Mouse (Mus musculus) gastrocnemius, postnatal 4 days (tissue): ENCODE data around the gene Gm20914. TPM values are rescaled to one million over a fixed set of nuclear protein-coding genes. Genes with fewer than 3 reads are reported as not detected.
"Not testable (repeated sequence)": the region's sequence is repeated elsewhere in the genome, so short reads cannot be mapped to it uniquely, and the experiment has no call there.

Source experiments
- DNase-seq, 2 experiments: peaks; one replicate each; pipeline ENCODE4 v3.0.0; 2021 to 2022; ENCODE audit warnings: low spot score in 2 of 2, mixed read lengths in 2 of 2
- long read RNA-seq, 2 experiments: library from polyadenylated mRNA; stranded (forward); transcript quantifications; one replicate each; pipeline ENCODE4 v2.0.0; 2021
- total RNA-seq, 2 experiments: library from RNA; stranded (reverse); gene quantifications; 2 replicates each; pipeline ENCODE4 v1.2.3; 2021

Gene Gm20914
- not detected for total RNA-seq
- long read RNA-seq, experiment 1, result 0 reads
- long read RNA-seq, experiment 2, result 0 reads

DNA sequence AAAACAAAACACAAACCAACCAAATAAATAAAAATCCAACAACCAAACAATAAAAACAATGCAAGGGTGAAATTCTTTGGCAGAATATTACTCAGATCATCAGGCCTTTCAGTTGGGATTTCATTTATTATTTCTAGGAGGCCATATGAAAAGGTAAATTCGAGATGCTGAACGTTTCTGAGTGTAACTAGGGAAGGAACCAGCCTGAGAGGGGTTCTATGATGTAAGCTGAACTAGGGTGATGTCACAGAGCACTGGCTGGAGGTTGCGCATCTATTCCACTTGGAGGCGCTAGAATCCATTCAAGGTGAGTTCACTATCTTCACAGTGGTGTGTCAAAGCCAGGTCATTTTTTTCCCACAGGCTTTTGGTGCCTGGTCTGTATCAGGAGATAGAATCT lies at the start of gene Gm20914:
Gm20914 (plus strand) TSS at position 301 of the 400 bp plus-strand sequence.
- DNase-seq, result not testable (repeated sequence)

Other genes starting within 250 kb of the Gm20914 start
- not detected for gene Gm21854, start 69.0 kb upstream of the Gm20914 start, total RNA-seq
- gene Gm28171, start 67.4 kb downstream of the Gm20914 start, total RNA-seq, result not detected
- not detected for gene Gm21778, start 216.5 kb downstream of the Gm20914 start, total RNA-seq